ENCODE assay signal across 19 mouse cellular contexts in genomic region chr6:73275002-73275401, GRCm38 (mm10). TPM values are rescaled to one million over a fixed set of nuclear protein-coding genes. Genes with fewer than 3 reads are reported as not detected.
"Had no signal": no experiment of that assay in that cellular context is flagged by ENCODE, and none has a peak within 500 bp of the region (broad histone marks: within the 10 kb centered on the region; RNA-seq: fewer than 3 reads in every experiment).

No protein-coding gene starts in this region.

- DNase-seq: left cerebral cortex, postnatal 4 days; liver, embryonic 13.5 days; lung, adult 2 months; lung, postnatal 14 days; lung, postnatal 4 days; right cerebral cortex, adult 18-20 months; right cerebral cortex, postnatal 14 days; right cerebral cortex, postnatal 4 days; thymus, adult 18-20 months; thymus, postnatal 36 days had no signal

- H3K4me3 ChIP-seq: kidney, embryonic 15.5 days; limb, embryonic 12.5 days; limb, embryonic 15.5 days; liver, embryonic 13.5 days; midbrain, embryonic 15.5 days; neural tube, embryonic 12.5 days; neural tube, embryonic 15.5 days had no signal

- H3K9me3 ChIP-seq: kidney, embryonic 15.5 days; limb, embryonic 12.5 days; limb, embryonic 15.5 days; liver, embryonic 13.5 days; midbrain, embryonic 15.5 days; neural tube, embryonic 12.5 days; neural tube, embryonic 15.5 days had no signal

- H3K4me2 ChIP-seq: kidney, embryonic 15.5 days; limb, embryonic 12.5 days; limb, embryonic 15.5 days; liver, embryonic 13.5 days; midbrain, embryonic 11.5 days; midbrain, embryonic 15.5 days; neural tube, embryonic 12.5 days; neural tube, embryonic 15.5 days had no signal

- H3K4me1 ChIP-seq: kidney, embryonic 15.5 days; limb, embryonic 12.5 days; limb, embryonic 15.5 days; liver, embryonic 13.5 days; midbrain, embryonic 15.5 days; neural tube, embryonic 12.5 days; neural tube, embryonic 15.5 days had no signal

- H3K9ac ChIP-seq: kidney, embryonic 15.5 days; limb, embryonic 12.5 days; limb, embryonic 15.5 days; liver, embryonic 13.5 days; midbrain, embryonic 15.5 days; neural tube, embryonic 12.5 days; neural tube, embryonic 15.5 days had no signal

- ATAC-seq: midbrain, embryonic 15.5 days had no signal

- H3K27ac ChIP-seq: kidney, embryonic 15.5 days; limb, embryonic 12.5 days; limb, embryonic 15.5 days; liver, embryonic 13.5 days; midbrain, embryonic 15.5 days; neural tube, embryonic 12.5 days; neural tube, embryonic 15.5 days; stomach, postnatal 0 days had no signal

- H3K27me3 ChIP-seq: kidney, embryonic 15.5 days; limb, embryonic 12.5 days; limb, embryonic 15.5 days; liver, embryonic 13.5 days; midbrain, embryonic 15.5 days; neural tube, embryonic 12.5 days; neural tube, embryonic 15.5 days had no signal

RNA-seq across cellular contexts. Expression of gene Dnah6, which starts 53.6 kb away (rescaled TPM):
- total RNA-seq: megakaryocyte-erythroid progenitor cell, adult 5-6 weeks had no signal
- polyA plus RNA-seq: limb, embryonic 12.5 days had no signal
